Mouse (Mus musculus) kidney, adult 2 months (tissue): ENCODE measurements around the gene Actn2.

Experiments used
- CTCF ChIP-seq: fragments of 200-500 bp; conservative IDR thresholded peaks from 2 replicates; pipeline ENCODE4 v1.5.1; 2011; ENCODE audit warnings: low read depth, mild to moderate bottlenecking, control low read depth, low read length, moderate library complexity, mixed read lengths; ENCODE audit not compliant: insufficient read depth, insufficient read length
- POLR2A ChIP-seq: fragments of 200-500 bp; IDR thresholded peaks from one replicate; pipeline ENCODE4 v1.6.1; 2011; ENCODE audit warnings: low read depth, low read length, control low read depth

- TF ChIP-seq POLR2A (no peak), CTCF (no peak)
Observed at GRCm38 (mm10) chr13:12369041-12369621, 28.6 kb upstream of the Actn2 start.
